Mouse (Mus musculus) heart, adult 8-10 months (tissue): Measurements from ENCODE around the gene Maml2. TPM values are rescaled to one million over a fixed set of nuclear protein-coding genes. Genes with fewer than 3 reads are reported as not detected.

Source experiments
- DNase-seq: peaks from one replicate; pipeline ENCODE4 v3.0.0; 2022; ENCODE audit warnings: low spot score
- total RNA-seq, 4 experiments: library from RNA; stranded (reverse); gene quantifications; 2 replicates each; pipeline ENCODE4 v1.2.4; 2022

Maml2 gene
- total RNA-seq, 4 experiments from 2014 or later = 5.0 to 6.1 (median 5.2) TPM

DNA sequence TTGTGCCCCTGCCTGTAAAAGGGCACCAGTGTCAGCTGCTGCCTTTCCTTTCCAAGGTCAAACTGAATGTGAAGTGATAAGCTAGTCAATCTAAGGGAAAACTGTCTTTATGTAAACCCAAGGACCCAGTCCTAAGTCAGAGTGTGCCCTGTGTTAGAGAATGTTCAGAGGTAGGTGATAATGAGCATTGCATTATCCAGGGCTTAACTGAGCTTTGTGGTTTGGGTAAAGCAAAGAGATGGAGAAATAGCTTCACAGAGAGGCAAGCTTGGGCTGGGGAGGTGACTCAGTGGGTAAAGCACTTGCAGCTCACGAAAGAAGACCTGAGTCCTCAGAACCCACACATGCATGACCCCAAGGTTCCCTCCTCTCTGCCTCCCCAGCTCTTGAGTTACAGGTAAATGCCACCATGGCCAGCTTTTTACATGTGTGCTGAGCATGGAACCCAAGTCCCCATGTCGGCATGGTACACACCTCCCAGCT lies 367.8 kb downstream of the Maml2 start:
- DNase-seq = no peak

- DNase-seq = no peak
Observed at GRCm38 (mm10) chr9:13667955-13668354, 370.2 kb downstream of the Maml2 start.

DNA sequence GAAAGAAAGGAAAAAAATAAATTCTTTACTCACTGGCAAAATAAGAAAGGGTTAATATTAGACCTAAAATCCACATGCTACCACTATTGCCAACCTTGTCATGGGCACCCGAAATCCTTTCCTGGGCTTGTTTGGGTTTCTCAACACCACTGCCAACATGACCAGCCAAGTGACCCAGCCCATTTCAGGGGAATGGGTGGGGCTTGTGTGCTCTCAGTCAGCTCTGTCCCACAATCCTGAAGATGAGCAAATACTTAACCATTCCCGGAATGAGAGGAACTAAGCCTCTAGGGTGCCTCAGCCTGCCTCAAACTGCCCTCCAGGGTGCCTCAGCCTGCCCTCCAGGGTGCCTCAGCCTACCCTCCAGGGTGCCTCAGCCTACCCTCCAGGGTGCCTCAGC lies 371.0 kb downstream of the Maml2 start:
- DNase-seq = no peak

DNA sequence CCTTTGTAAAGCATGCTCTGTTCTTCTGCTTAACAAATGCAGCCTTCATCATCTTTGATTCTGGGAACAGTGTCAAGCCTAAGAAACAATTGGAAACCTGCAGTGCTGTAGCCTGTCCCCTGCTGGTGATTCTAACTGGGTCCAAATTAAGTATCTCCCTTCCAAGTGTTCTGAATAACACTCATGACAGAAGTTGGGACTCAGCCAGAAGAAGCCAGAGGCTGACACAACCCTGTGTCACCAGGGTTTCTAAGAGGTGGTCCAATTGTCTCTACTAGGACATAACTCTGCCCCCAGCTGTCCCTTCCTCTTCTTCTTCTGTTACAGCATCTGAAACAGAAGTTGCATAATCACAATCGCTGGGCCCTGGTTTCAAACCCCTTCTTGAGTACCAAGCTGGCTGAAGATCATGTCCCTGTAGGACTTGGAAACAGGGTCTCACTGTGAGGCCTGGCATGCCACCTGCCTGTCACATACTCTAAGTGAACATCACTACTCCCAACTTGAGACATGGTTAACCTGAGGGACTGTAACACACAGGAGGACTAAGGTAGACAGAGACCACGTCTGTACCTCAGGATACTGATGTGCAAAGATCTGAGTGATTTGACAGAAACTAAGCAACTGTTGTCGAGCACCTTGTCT lies 373.5 kb downstream of the Maml2 start:
- no peak for DNase-seq

GRCm38 (mm10) chr9:13673304-13673703 lies 375.5 kb downstream of the Maml2 start:
- no peak for DNase-seq

- DNase-seq = no peak
Observed at GRCm38 (mm10) chr9:13678026-13678425, 380.3 kb downstream of the Maml2 start.

DNA sequence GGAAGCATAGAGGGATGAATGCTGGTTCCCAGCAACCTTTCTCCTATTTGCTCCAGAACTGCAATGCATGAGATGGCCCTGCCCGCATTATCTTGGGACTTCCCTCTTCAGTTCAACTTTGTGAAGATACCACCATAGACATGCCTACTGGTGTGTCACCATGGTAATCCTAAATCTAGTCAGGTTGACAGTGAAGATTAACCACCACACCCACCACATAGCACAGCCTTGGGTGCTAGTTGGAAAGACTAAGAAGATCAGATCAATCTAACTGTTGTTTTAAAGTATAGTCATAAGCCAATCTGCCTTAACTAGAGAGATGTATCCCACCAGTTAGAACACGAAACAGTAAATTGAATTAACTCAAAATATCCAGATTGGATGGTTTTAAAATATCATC lies 381.9 kb downstream of the Maml2 start:
- no peak for DNase-seq

DNA sequence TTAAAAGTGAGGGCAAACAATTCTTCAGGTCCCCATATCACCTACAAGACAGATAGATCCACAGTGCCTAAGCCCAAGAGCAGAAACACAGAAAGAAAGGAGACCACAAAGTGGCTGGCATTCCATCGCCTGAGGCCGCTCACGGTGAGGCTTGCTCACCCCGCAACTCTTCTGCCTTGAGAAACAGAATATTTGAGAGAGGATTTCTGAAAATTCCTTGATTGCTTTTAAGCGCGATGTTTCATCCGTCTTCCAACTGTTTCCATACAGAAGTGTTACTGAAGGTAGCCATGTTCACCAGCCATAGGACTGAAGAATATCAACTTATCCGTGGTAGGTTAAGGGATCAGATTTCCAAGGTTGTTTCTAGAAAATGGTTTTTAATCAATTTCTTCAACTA lies 383.4 kb downstream of the Maml2 start:
- DNase-seq = no peak

GRCm38 (mm10) chr9:13681581-13682038 lies 383.9 kb downstream of the Maml2 start:
- DNase-seq = peak; percentile 19

GRCm38 (mm10) chr9:13684327-13684934 lies 386.7 kb downstream of the Maml2 start:
- no peak for DNase-seq

- DNase-seq = no peak
Observed at GRCm38 (mm10) chr9:13686977-13687659, 389.4 kb downstream of the Maml2 start.

GRCm38 (mm10) chr9:13688997-13689396 lies 391.2 kb downstream of the Maml2 start:
- DNase-seq = no peak

- no peak for DNase-seq
Observed at GRCm38 (mm10) chr9:13690321-13690720, 392.6 kb downstream of the Maml2 start.

GRCm38 (mm10) chr9:13693693-13694284 lies 396.0 kb downstream of the Maml2 start:
- DNase-seq = no peak

DNA sequence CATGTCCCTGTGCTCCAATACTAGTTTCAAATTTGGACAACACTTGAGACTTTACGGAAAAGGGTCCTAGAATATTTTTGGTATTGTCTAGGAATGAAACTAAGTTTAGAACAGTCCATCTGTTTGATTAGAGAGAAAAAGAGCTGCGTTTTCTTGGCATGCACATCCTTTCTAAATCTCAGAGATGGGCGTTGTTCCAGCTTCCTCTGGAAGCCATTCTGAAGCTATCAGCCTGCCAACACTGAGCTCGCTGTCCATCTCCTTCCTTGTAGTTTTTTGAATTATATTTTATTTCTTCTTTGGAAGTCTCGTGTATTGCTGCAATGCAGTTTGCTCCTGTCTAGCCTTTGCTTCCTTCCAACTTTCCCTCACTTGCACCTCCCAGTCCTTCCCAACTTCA lies 396.5 kb downstream of the Maml2 start:
- peak; percentile 56 for DNase-seq

DNA sequence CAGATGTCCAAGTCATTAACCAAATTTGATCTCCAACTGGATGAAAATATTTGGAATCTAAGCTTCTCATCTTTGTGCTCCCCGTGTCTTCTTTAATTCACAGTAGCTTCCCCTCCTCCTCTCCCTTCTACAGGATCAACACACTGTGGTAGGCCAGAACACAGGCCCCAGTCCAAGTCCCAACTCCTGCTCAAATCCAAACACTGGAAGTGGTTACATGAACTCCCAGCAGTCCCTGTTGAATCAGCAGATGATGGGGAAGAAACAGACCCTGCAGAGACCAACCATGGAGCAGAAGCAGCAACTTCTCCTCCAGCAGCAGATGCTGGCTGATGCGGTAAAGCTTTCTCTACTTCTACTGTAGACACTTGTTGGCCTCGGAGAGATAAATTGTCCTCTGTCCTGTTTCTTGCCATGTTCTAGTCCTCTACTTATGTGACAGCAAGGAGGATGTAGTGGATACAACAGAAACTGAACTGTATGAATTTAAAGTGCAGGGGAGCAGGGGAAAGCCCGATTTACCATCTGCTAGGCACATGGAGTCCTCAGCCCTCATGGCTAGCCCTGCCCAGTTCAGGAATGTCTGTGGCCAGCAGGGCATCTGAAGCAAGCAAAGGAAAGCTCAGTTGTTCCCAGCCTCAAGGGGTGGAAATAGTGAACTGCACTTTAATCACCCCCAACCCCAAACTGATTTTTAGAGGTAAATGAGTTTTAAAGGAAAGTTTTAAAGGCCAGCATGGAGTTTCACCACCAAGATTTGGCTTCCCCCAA lies 399.5 kb downstream of the Maml2 start:
- DNase-seq = peak; percentile 19

GRCm38 (mm10) chr9:13697869-13698268 lies 400.1 kb downstream of the Maml2 start:
- no peak for DNase-seq

GRCm38 (mm10) chr9:13699061-13699780 lies 401.5 kb downstream of the Maml2 start:
- no peak for DNase-seq

- no peak for DNase-seq
Observed at GRCm38 (mm10) chr9:13699781-13700116, 402.0 kb downstream of the Maml2 start.

GRCm38 (mm10) chr9:13701773-13702172 lies 404.0 kb downstream of the Maml2 start:
- DNase-seq = no peak

DNA sequence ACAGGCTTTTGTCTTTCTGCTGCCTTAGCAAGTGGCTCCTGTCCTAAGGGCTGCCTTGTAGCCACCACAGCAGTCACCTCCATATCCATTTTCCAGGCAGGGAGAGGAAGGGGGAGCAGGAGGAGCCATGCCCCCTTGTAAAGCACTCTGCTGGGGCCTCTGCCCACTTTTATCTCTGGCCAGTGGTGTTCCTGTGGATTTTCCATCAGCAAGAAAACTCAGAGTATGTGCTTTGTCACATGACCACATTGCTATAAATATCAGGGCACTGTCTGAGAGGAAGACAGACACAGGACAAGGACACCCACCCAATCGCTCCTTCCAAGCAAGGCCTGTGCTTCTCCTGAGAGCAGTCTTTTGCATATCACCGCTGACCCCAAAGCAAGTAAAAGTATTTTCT lies 405.3 kb downstream of the Maml2 start:
- peak; percentile 26 for DNase-seq
